ENCODE assay signal across 8 mouse cellular contexts in the genomic region with DNA sequence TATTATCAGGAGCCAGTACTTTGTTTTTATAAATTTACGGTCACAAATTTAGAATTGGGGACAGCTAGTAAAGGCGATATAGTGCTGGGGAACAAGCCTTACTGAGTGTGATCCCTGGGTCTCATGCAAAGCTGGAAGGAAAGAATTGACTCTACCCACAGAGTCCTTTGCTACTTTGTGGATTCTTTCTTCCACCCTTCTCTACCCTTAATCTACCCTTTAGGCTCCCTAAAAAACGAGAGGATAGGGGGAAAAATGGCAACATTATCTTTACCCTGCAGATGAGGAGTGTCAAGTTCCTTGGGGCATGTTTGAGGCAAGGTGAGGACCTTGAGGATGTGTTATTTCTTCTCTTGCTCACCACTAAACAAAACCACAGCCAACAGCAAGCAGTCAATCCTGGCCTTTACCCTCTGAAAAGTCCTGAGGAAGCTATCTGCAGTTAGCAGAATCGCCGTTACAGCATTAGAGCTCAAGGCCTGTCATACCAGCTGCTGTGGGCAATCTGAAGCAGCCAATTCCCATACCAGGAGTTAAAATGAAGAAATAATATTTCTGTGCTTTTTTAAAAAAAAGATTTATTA. TPM values are rescaled to one million over a fixed set of nuclear protein-coding genes. Genes with fewer than 3 reads are reported as not detected.
A peak's percentile ranks its signal among the peaks of the same experiment; 100 is the strongest.
DNase-seq lines count a peak whose midpoint lies in the region; ATAC-seq lines count a peak whose summit lies in the region.

No protein-coding gene starts in this region.

- peak overlapping the region; percentile 92 for H3K9ac ChIP-seq in lung, embryonic 16.5 days (ENCODE audit: low read length)
- H3K9ac ChIP-seq in embryonic facial prominence, embryonic 15.5 days, result peak overlapping the region; percentile 88
- peak overlapping the region; percentile 96 for H3K9ac ChIP-seq in limb, embryonic 13.5 days
- peak overlapping the region; percentile 92 for H3K9ac ChIP-seq in stomach, embryonic 14.5 days (replicated peaks; ENCODE audit: low read depth, low read length)

- peaks cover 7% of the 10 kb centered on the region for H3K4me1 ChIP-seq in lung, embryonic 16.5 days (replicated peaks; ENCODE audit: control insufficient read depth, insufficient read depth, low read length)
- peaks cover 8% of the 10 kb centered on the region for H3K4me1 ChIP-seq in embryonic facial prominence, embryonic 15.5 days
- peaks cover 10% of the 10 kb centered on the region for H3K4me1 ChIP-seq in limb, embryonic 13.5 days
- H3K4me1 ChIP-seq in stomach, embryonic 14.5 days (ENCODE audit: control insufficient read depth, insufficient read depth, low read length), result peaks cover 6% of the 10 kb centered on the region; the same call in 1 of the 2 replicates

- H3K4me3 ChIP-seq in lung, embryonic 16.5 days (ENCODE audit: low read length), result peak overlapping the region; percentile 90
- H3K4me3 ChIP-seq in embryonic facial prominence, embryonic 15.5 days (replicated peaks), result peak overlapping the region; percentile 89
- H3K4me3 ChIP-seq in limb, embryonic 13.5 days, result peak overlapping the region; percentile 78
- H3K4me3 ChIP-seq in stomach, embryonic 14.5 days (ENCODE audit: low read depth, low read length), result peak overlapping the region; percentile 75

- no peak for DNase-seq in lung, postnatal 4 days
- no peak for DNase-seq in urinary bladder, postnatal 10 days (ENCODE audit: low spot score)
- no peak for DNase-seq in ovary, postnatal 10 days (ENCODE audit: low spot score)
- DNase-seq in adrenal gland, adult 18-20 months (ENCODE audit: low spot score in 2 of 2), result no peak

- H3K36me3 ChIP-seq in lung, embryonic 16.5 days (ENCODE audit: control insufficient read depth, insufficient read depth, low read length), result no peaks in the 10 kb centered on the region
- no peaks in the 10 kb centered on the region; the same call in 1 of the 2 replicates for H3K36me3 ChIP-seq in embryonic facial prominence, embryonic 15.5 days
- H3K36me3 ChIP-seq in limb, embryonic 13.5 days, result peaks cover 15% of the 10 kb centered on the region
- H3K36me3 ChIP-seq in stomach, embryonic 14.5 days (ENCODE audit: control insufficient read depth, insufficient read depth, low read length), result no peaks in the 10 kb centered on the region; the same call in 1 of the 2 replicates

- no peak overlapping the region for H3K27ac ChIP-seq in lung, embryonic 16.5 days (ENCODE audit: low read length)
- H3K27ac ChIP-seq in embryonic facial prominence, embryonic 15.5 days (replicated peaks), result peak overlapping the region; percentile 95; the same call in 1 of the 2 replicates
- peak overlapping the region; percentile 96; the same call in 1 of the 2 replicates for H3K27ac ChIP-seq in limb, embryonic 13.5 days
- H3K27ac ChIP-seq in stomach, embryonic 14.5 days (ENCODE audit: low read length), result no peak overlapping the region

- 38% methylated on average over 5 of the region's 5 CpGs for WGBS in lung, embryonic 16.5 days
- WGBS in embryonic facial prominence, embryonic 15.5 days, result 54% methylated on average over 5 of the region's 5 CpGs
- WGBS in limb, embryonic 13.5 days, result 62% methylated on average over 5 of the region's 5 CpGs
- 42% methylated on average over 5 of the region's 5 CpGs for WGBS in stomach, embryonic 14.5 days

- H3K9me3 ChIP-seq in lung, embryonic 16.5 days (ENCODE audit: control insufficient read depth, low read length), result no peaks in the 10 kb centered on the region
- no peaks in the 10 kb centered on the region for H3K9me3 ChIP-seq in embryonic facial prominence, embryonic 15.5 days (replicated peaks)
- no peaks in the 10 kb centered on the region for H3K9me3 ChIP-seq in limb, embryonic 13.5 days
- no peaks in the 10 kb centered on the region for H3K9me3 ChIP-seq in stomach, embryonic 14.5 days (ENCODE audit: control insufficient read depth, low read depth, low read length)

- no peaks in the 10 kb centered on the region for H3K27me3 ChIP-seq in lung, embryonic 16.5 days (ENCODE audit: control insufficient read depth, insufficient read depth, low read depth, low read length)
- no peaks in the 10 kb centered on the region for H3K27me3 ChIP-seq in embryonic facial prominence, embryonic 15.5 days
- H3K27me3 ChIP-seq in limb, embryonic 13.5 days, result no peaks in the 10 kb centered on the region
- no peaks in the 10 kb centered on the region for H3K27me3 ChIP-seq in stomach, embryonic 14.5 days (ENCODE audit: control insufficient read depth, insufficient read depth, low read length)

- peak overlapping the region; percentile 60 for H3K4me2 ChIP-seq in lung, embryonic 16.5 days (ENCODE audit: low read depth, low read length)
- H3K4me2 ChIP-seq in embryonic facial prominence, embryonic 15.5 days (replicated peaks), result peak overlapping the region; percentile 58
- H3K4me2 ChIP-seq in limb, embryonic 13.5 days (replicated peaks), result peak overlapping the region; percentile 73
- peak overlapping the region; percentile 65 for H3K4me2 ChIP-seq in stomach, embryonic 14.5 days (replicated peaks; ENCODE audit: low read depth, low read length)

- no peak for ATAC-seq in lung, embryonic 16.5 days (ENCODE audit: low read depth)
- ATAC-seq in embryonic facial prominence, embryonic 15.5 days (ENCODE audit: insufficient number of reproducible peaks, low FRiP score, low TSS enrichment, low read depth), result no peak
- ATAC-seq in limb, embryonic 13.5 days (ENCODE audit: low FRiP score, low read depth), result no peak
- no peak for ATAC-seq in stomach, embryonic 14.5 days (ENCODE audit: insufficient number of reproducible peaks, insufficient read depth, low FRiP score, low read depth)

RNA-seq across cellular contexts. Expression of a gene that starts 1.1 kb away (rescaled TPM):
- 206 and 224 TPM in 2 replicates for polyA plus RNA-seq in lung, embryonic 16.5 days (2015; fragmentation: Nextera tagmentation; extraction: Ambion mirVana)
- 171 and 185 TPM in 2 replicates for polyA plus RNA-seq in embryonic facial prominence, embryonic 15.5 days (2015; fragmentation: Nextera tagmentation; extraction: Ambion mirVana)
- polyA plus RNA-seq in limb, embryonic 13.5 days (2015; fragmentation: Nextera tagmentation; extraction: Ambion mirVana), result 218 and 225 TPM in 2 replicates
- 219 and 235 TPM in 2 replicates for polyA plus RNA-seq in stomach, embryonic 14.5 days (2014; fragmentation: Nextera tagmentation; extraction: Ambion mirVana)
- total RNA-seq in adrenal gland, adult 18-20 months (2021), result 10 to 100 TPM in 1 of 2 experiments, 1 to 10 TPM in 1; 7.7 to 11.9 TPM

RNA-seq across cellular contexts. Expression of a gene that starts 29.1 kb away (rescaled TPM):
- 66.5 and 66.7 TPM in 2 replicates for polyA plus RNA-seq in lung, embryonic 16.5 days (2015; fragmentation: Nextera tagmentation; extraction: Ambion mirVana)
- 99.5 and 100 TPM in 2 replicates for polyA plus RNA-seq in embryonic facial prominence, embryonic 15.5 days (2015; fragmentation: Nextera tagmentation; extraction: Ambion mirVana)
- polyA plus RNA-seq in limb, embryonic 13.5 days (2015; fragmentation: Nextera tagmentation; extraction: Ambion mirVana), result 79.0 and 80.1 TPM in 2 replicates
- 77.4 and 79.3 TPM in 2 replicates for polyA plus RNA-seq in stomach, embryonic 14.5 days (2014; fragmentation: Nextera tagmentation; extraction: Ambion mirVana)
- 10 to 100 TPM; 81.5 to 83.4 TPM for total RNA-seq in adrenal gland, adult 18-20 months (2021)

RNA-seq across cellular contexts. Expression of a gene that starts 47.5 kb away (rescaled TPM):
- polyA plus RNA-seq in lung, embryonic 16.5 days (2015; fragmentation: Nextera tagmentation; extraction: Ambion mirVana), result 1.4 and 3.9 TPM in 2 replicates
- polyA plus RNA-seq in embryonic facial prominence, embryonic 15.5 days (2015; fragmentation: Nextera tagmentation; extraction: Ambion mirVana), result 2.1 and 3.2 TPM in 2 replicates
- polyA plus RNA-seq in limb, embryonic 13.5 days (2015; fragmentation: Nextera tagmentation; extraction: Ambion mirVana), result 3.0 and 3.2 TPM in 2 replicates
- 4.8 and 5.0 TPM in 2 replicates for polyA plus RNA-seq in stomach, embryonic 14.5 days (2014; fragmentation: Nextera tagmentation; extraction: Ambion mirVana)
- 1 to 10 TPM; 2.2 to 2.8 TPM for total RNA-seq in adrenal gland, adult 18-20 months (2021)

RNA-seq across cellular contexts. Expression of a gene that starts 58.6 kb away (rescaled TPM):
- 20.9 and 21.4 TPM in 2 replicates for polyA plus RNA-seq in lung, embryonic 16.5 days (2015; fragmentation: Nextera tagmentation; extraction: Ambion mirVana)
- 18.7 and 19.7 TPM in 2 replicates for polyA plus RNA-seq in embryonic facial prominence, embryonic 15.5 days (2015; fragmentation: Nextera tagmentation; extraction: Ambion mirVana)
- 21.4 and 23.0 TPM in 2 replicates for polyA plus RNA-seq in limb, embryonic 13.5 days (2015; fragmentation: Nextera tagmentation; extraction: Ambion mirVana)
- polyA plus RNA-seq in stomach, embryonic 14.5 days (2014; fragmentation: Nextera tagmentation; extraction: Ambion mirVana), result 22.9 and 23.4 TPM in 2 replicates
- 10 to 100 TPM; 20.7 to 20.8 TPM for total RNA-seq in adrenal gland, adult 18-20 months (2021)

Comparison
In these comparisons a context has a peak if more than half of its experiments do, and no peak if none do; other contexts are left out.
1. H3K27ac ChIP-seq: peak in embryonic facial prominence, embryonic 15.5 days (single experiment) and limb, embryonic 13.5 days (single experiment); none in lung, embryonic 16.5 days (single experiment) and stomach, embryonic 14.5 days (single experiment).
2. Peak in every context shown above with its lines, with median percentiles within 50 percentile points of each other: H3K4me2 ChIP-seq, H3K4me3 ChIP-seq and H3K9ac ChIP-seq.